Mouse (Mus musculus) MEL (cell line): ENCODE data around the gene Got1. TPM values are rescaled to one million over a fixed set of nuclear protein-coding genes. Genes with fewer than 3 reads are reported as not detected.
A peak's percentile ranks its signal among the peaks of the same experiment; 100 is the strongest.

Source experiments
- DNase-seq: peaks from one replicate; pipeline ENCODE4 v3.0.0; 2011; ENCODE audit warnings: low read depth, low spot score
- H3K27ac ChIP-seq: 2 replicates; pipeline ENCODE4 v1.5.1; 2012; ENCODE audit warnings: low read depth, mild to moderate bottlenecking, control low read depth, low read length, moderate library complexity; ENCODE audit not compliant: control insufficient read depth
- H3K27me3 ChIP-seq, 2 experiments: fragments of 150-350 bp in 1 of 2; sonication (generic) in 1 of 2; 2 replicates each; pipeline ENCODE4 v1.6.1; 2012; ENCODE audit warnings: low read length in 2 of 2, mild to moderate bottlenecking in 2 of 2, improper control_type of control experiment in 1 of 2, moderate library complexity in 1 of 2; ENCODE audit not compliant: insufficient read depth in 2 of 2, control insufficient read depth in 1 of 2
- H3K36me3 ChIP-seq, 2 experiments: 2 replicates each; pipeline ENCODE4 v1.6.1; 2012 to 2014; ENCODE audit warnings: low read length in 2 of 2, improper control_type of control experiment in 1 of 2, inconsistent platforms in 1 of 2, mild to moderate bottlenecking in 1 of 2; ENCODE audit not compliant: insufficient read depth in 2 of 2, control insufficient read depth in 1 of 2
- H3K4me1 ChIP-seq, 2 experiments: fragments of 150-350 bp in 1 of 2; sonication (generic) in 1 of 2; 2 replicates each; pipeline ENCODE4 v1.6.1; 2012; ENCODE audit warnings: low read length in 2 of 2, improper control_type of control experiment in 1 of 2, mild to moderate bottlenecking in 1 of 2; ENCODE audit not compliant: insufficient read depth in 2 of 2, control insufficient read depth in 1 of 2
- H3K4me3 ChIP-seq, 2 experiments: fragments of 150-350 bp in 1 of 2; sonication (generic) in 1 of 2; 2 replicates each; pipeline ENCODE4 v1.5.1; 2012; ENCODE audit warnings: low read depth in 2 of 2, low read length in 2 of 2, mild to moderate bottlenecking in 2 of 2, moderate library complexity in 2 of 2, control low read depth in 1 of 2, improper control_type of control experiment in 1 of 2; ENCODE audit not compliant: control insufficient read depth in 1 of 2, insufficient read depth in 1 of 2
- H3K79me2 ChIP-seq: 2 replicates; pipeline ENCODE4 v1.6.1; 2012; ENCODE audit warnings: mild to moderate bottlenecking, low read length, moderate library complexity; ENCODE audit not compliant: control insufficient read depth, poor library complexity, insufficient read depth
- H3K9ac ChIP-seq: 2 replicates; pipeline ENCODE4 v1.6.1; 2012; ENCODE audit warnings: low read depth, mild to moderate bottlenecking, control low read depth, low read length, moderate library complexity; ENCODE audit not compliant: control insufficient read depth, poor library complexity, severe bottlenecking
- H3K9me3 ChIP-seq: fragments of 150-350 bp; sonication (generic); replicated peaks from 2 replicates; pipeline ENCODE4 v1.6.1; 2012; ENCODE audit warnings: mild to moderate bottlenecking, low read length, improper control_type of control experiment, moderate library complexity; ENCODE audit not compliant: insufficient read depth
- CHD1 ChIP-seq: IDR thresholded peaks from 2 replicates; pipeline ENCODE4 v1.6.1; 2012; ENCODE audit warnings: low read depth, mild to moderate bottlenecking, inconsistent platforms, low read length, improper control_type of control experiment
- CHD2 ChIP-seq: IDR thresholded peaks from 2 replicates; pipeline ENCODE4 v1.6.1; 2011; ENCODE audit warnings: low read length, improper control_type of control experiment
- CTCF ChIP-seq, 3 experiments: IDR thresholded peaks in 2 of 3; conservative IDR thresholded peaks in 1 of 3; 2 replicates each; pipeline ENCODE4 v1.5.1; 2011 to 2012; ENCODE audit warnings: low read length in 3 of 3, low read depth in 2 of 3, mild to moderate bottlenecking in 2 of 3, improper control_type of control experiment in 1 of 3, inconsistent platforms in 1 of 3, mixed read lengths in 1 of 3, moderate library complexity in 1 of 3; ENCODE audit not compliant: control insufficient read depth in 1 of 3, insufficient read depth in 1 of 3, poor library complexity in 1 of 3, severe bottlenecking in 1 of 3
- E2F4 ChIP-seq: IDR thresholded peaks from 2 replicates; pipeline ENCODE4 v1.6.1; 2011; ENCODE audit warnings: low read depth, low read length, improper control_type of control experiment, borderline replicate concordance
- ELF1 ChIP-seq: IDR thresholded peaks from 2 replicates; pipeline ENCODE4 v1.6.1; 2014; ENCODE audit warnings: low read depth, mild to moderate bottlenecking, inconsistent platforms, low read length, improper control_type of control experiment, moderate library complexity
- EP300 ChIP-seq, 2 experiments: IDR thresholded peaks; 2 replicates each; pipeline ENCODE4 v1.6.1; 2011; ENCODE audit warnings: improper control_type of control experiment in 2 of 2, low read length in 2 of 2, low read depth in 1 of 2, mild to moderate bottlenecking in 1 of 2
- KAT2A ChIP-seq: conservative IDR thresholded peaks from 2 replicates; pipeline ENCODE4 v1.6.1; 2012; ENCODE audit warnings: low read depth, low read length, improper control_type of control experiment, inconsistent platforms
- MAZ ChIP-seq: IDR thresholded peaks from 2 replicates; pipeline ENCODE4 v1.6.1; 2012; ENCODE audit warnings: low read depth, mild to moderate bottlenecking, inconsistent platforms, low read length, improper control_type of control experiment
- MXI1 ChIP-seq: IDR thresholded peaks from 2 replicates; pipeline ENCODE4 v1.6.1; 2011; ENCODE audit warnings: mild to moderate bottlenecking, low read depth, low read length, improper control_type of control experiment
- MYC ChIP-seq: IDR thresholded peaks from 2 replicates; pipeline ENCODE4 v1.6.1; 2011; ENCODE audit warnings: low read depth, mild to moderate bottlenecking, low read length, improper control_type of control experiment, moderate library complexity
- POLR2A ChIP-seq, 2 experiments: IDR thresholded peaks; 2 replicates each; pipeline ENCODE4 v1.6.1; 2011 to 2012; ENCODE audit warnings: low read length in 2 of 2, mild to moderate bottlenecking in 2 of 2, control low read depth in 1 of 2, improper control_type of control experiment in 1 of 2, low read depth in 1 of 2, moderate library complexity in 1 of 2; ENCODE audit not compliant: control insufficient read depth in 1 of 2, insufficient read depth in 1 of 2, poor library complexity in 1 of 2
- RAD21 ChIP-seq: IDR thresholded peaks from 2 replicates; pipeline ENCODE4 v1.6.1; 2011; ENCODE audit warnings: mild to moderate bottlenecking, low read depth, low read length, improper control_type of control experiment
- RCOR1 ChIP-seq: IDR thresholded peaks from 2 replicates; pipeline ENCODE4 v1.6.1; 2012; ENCODE audit warnings: low read depth, mild to moderate bottlenecking, inconsistent platforms, low read length, improper control_type of control experiment
- SMC3 ChIP-seq: IDR thresholded peaks from 2 replicates; pipeline ENCODE4 v1.6.1; 2011; ENCODE audit warnings: low read depth, low read length, improper control_type of control experiment
- TAL1 ChIP-seq: IDR thresholded peaks from 2 replicates; pipeline ENCODE4 v1.6.1; 2012; ENCODE audit warnings: mild to moderate bottlenecking, inconsistent platforms, low read length, moderate library complexity, mixed read lengths
- TBP ChIP-seq: IDR thresholded peaks from 2 replicates; pipeline ENCODE4 v1.8.0; 2011; ENCODE audit warnings: low read depth, low read length, improper control_type of control experiment
- TCF12 ChIP-seq: IDR thresholded peaks from 2 replicates; pipeline ENCODE4 v1.6.1; 2014; ENCODE audit warnings: low read depth, mild to moderate bottlenecking, inconsistent platforms, low read length, improper control_type of control experiment, moderate library complexity
- UBTF ChIP-seq: IDR thresholded peaks from 2 replicates; pipeline ENCODE4 v1.6.1; 2012; ENCODE audit warnings: low read depth, mild to moderate bottlenecking, inconsistent platforms, low read length, improper control_type of control experiment, moderate library complexity, borderline replicate concordance; ENCODE audit not compliant: insufficient read depth
- USF1 ChIP-seq: IDR thresholded peaks from 2 replicates; pipeline ENCODE4 v1.6.1; 2014; ENCODE audit warnings: low read depth, mild to moderate bottlenecking, inconsistent platforms, low read length, improper control_type of control experiment, moderate library complexity
- USF2 ChIP-seq, 2 experiments: IDR thresholded peaks; 2 replicates each; pipeline ENCODE4 v1.6.1; 2011 to 2012; ENCODE audit warnings: improper control_type of control experiment in 2 of 2, low read length in 2 of 2, borderline replicate concordance in 1 of 2, inconsistent platforms in 1 of 2, low read depth in 1 of 2, mild to moderate bottlenecking in 1 of 2; ENCODE audit not compliant: insufficient read depth in 1 of 2
- ZC3H11A ChIP-seq: IDR thresholded peaks from 2 replicates; pipeline ENCODE4 v1.6.1; 2012; ENCODE audit warnings: low read depth, mild to moderate bottlenecking, inconsistent platforms, low read length, improper control_type of control experiment
- ZKSCAN1 ChIP-seq: IDR thresholded peaks from 2 replicates; pipeline ENCODE4 v1.6.1; 2012; ENCODE audit warnings: low read depth, mild to moderate bottlenecking, inconsistent platforms, low read length, improper control_type of control experiment, moderate library complexity
- polyA plus RNA-seq, 2 experiments: library from polyadenylated mRNA; stranded (reverse) in 1 of 2; unstranded in 1 of 2; fragments of >175 nt in 1 of 2; fragments of >200 nt in 1 of 2; gene quantifications; 2 replicates each; pipeline versions ENCODE4 v1.2.1 to v1.2.4; 2012; ENCODE audit warnings: low replicate concordance in 2 of 2, low read depth in 1 of 2; ENCODE audit not compliant: insufficient read length in 2 of 2, insufficient read depth in 1 of 2, missing spikeins in 1 of 2
- total RNA-seq: library from RNA; depleted of rRNA; stranded (reverse); fragments of 300-350 nt; gene quantifications from 2 replicates; pipeline ENCODE4 v1.2.3, GENCODE M21; 2012

Got1 gene
- total and polyA plus RNA-seq, 3 experiments: 60.4 to 213 (median 106) TPM

GRCm38 (mm10) chr19:43570831-43571790 is 46.7 kb upstream of the Got1 start (continued):
- TF ChIP-seq UBTF (no peak), POLR2A (IDR thresholded peaks at IDR 0.05; ENCODE audit: control insufficient read depth in 1 of 2, insufficient read depth in 1 of 2, low read depth in 1 of 2, low read length in 2 of 2, poor library complexity in 1 of 2) (no peak), MYC (no peak), MAZ (peak; percentile 52; the same call in 1 of the 2 replicates)

GRCm38 (mm10) chr19:43569133-43569532 is 44.7 kb upstream of the Got1 start:
- Histone ChIP-seq H3K27ac (no peak overlapping the region), H3K36me3 (no peaks in the 10 kb centered on the region), H3K9me3 (no peaks in the 10 kb centered on the region), H3K4me3 (no peak overlapping the region), H3K9ac (no peak overlapping the region), H3K27me3 (peaks cover 2 to 7% of the 10 kb centered on the region in 2 experiments), H3K4me1 (peaks cover 0 to 6% of the 10 kb centered on the region in 2 experiments; a peak in 1 of 4 replicates), H3K79me2 (no peaks in the 10 kb centered on the region)
- TF ChIP-seq USF2 (IDR thresholded peaks at IDR 0.05; ENCODE audit: borderline replicate concordance in 1 of 2, insufficient read depth in 1 of 2, low read depth in 1 of 2, low read length in 2 of 2) (no peak), CHD1 (no peak), USF1 (peak; percentile 61)
- no peak for DNase-seq

- no peaks in the 10 kb centered on the region for H3K36me3 ChIP-seq
- peaks cover 4 to 7% of the 10 kb centered on the region in 2 experiments for H3K27me3 ChIP-seq
- H3K9ac ChIP-seq: no peak overlapping the region
- H3K9me3 ChIP-seq: no peaks in the 10 kb centered on the region
- H3K4me3 ChIP-seq: no peak overlapping the region
- peaks cover 0 to 8% of the 10 kb centered on the region in 2 experiments; a peak in 1 of 4 replicates for H3K4me1 ChIP-seq
- DNase-seq: peak; percentile 58
- H3K27ac ChIP-seq: no peak overlapping the region
- H3K79me2 ChIP-seq: no peaks in the 10 kb centered on the region
- no peak for TF ChIP-seq MYC
- TF ChIP-seq CTCF (IDR thresholded peaks at IDR 0.05 in 2 of 3, conservative IDR thresholded peaks at IDR 0.05 in 1 of 3; ENCODE audit: control insufficient read depth in 1 of 3, insufficient read depth in 1 of 3, low read depth in 2 of 3, low read length in 3 of 3, poor library complexity in 1 of 3, severe bottlenecking in 1 of 3): peak; percentile 51 to 77 (median 72)
- TF ChIP-seq CHD1: no peak
- TF ChIP-seq ELF1: no peak
- peak; percentile 51 for TF ChIP-seq RAD21
- TF ChIP-seq TBP: no peak
- no peak for TF ChIP-seq TAL1
- no peak for TF ChIP-seq TCF12
- TF ChIP-seq POLR2A (IDR thresholded peaks at IDR 0.05; ENCODE audit: control insufficient read depth in 1 of 2, insufficient read depth in 1 of 2, low read depth in 1 of 2, low read length in 2 of 2, poor library complexity in 1 of 2): no peak
- no peak for TF ChIP-seq USF1
- TF ChIP-seq CHD2: no peak
- TF ChIP-seq ZC3H11A: peak; percentile 29; the same call in 1 of the 2 replicates
- no peak for TF ChIP-seq EP300 (IDR thresholded peaks at IDR 0.05; ENCODE audit: low read depth in 1 of 2, low read length in 2 of 2)
- no peak for TF ChIP-seq ZKSCAN1
- no peak for TF ChIP-seq MAZ
- TF ChIP-seq RCOR1: no peak
- peak; percentile 69 for TF ChIP-seq SMC3
- TF ChIP-seq KAT2A: no peak
- TF ChIP-seq MXI1: no peak
- TF ChIP-seq E2F4: no peak
Observed at GRCm38 (mm10) chr19:43568298-43568697, 43.9 kb upstream of the Got1 start.
